Mouse (Mus musculus) megakaryocyte, embryonic 14.5 days (primary cell): ENCODE measurements around the gene Resp18.

Experiments
- FLI1 ChIP-seq: IDR thresholded peaks from 2 replicates; pipeline ENCODE4 v1.6.1; 2012; ENCODE audit warnings: low read length, inconsistent platforms, mixed read lengths
- GATA1 ChIP-seq: IDR thresholded peaks from 3 replicates; pipeline ENCODE4 v1.6.1; 2012; ENCODE audit warnings: mixed read lengths, low read length, inconsistent platforms, borderline replicate concordance

- TF ChIP-seq GATA1 = no peak
- no peak for TF ChIP-seq FLI1
Observed at GRCm38 (mm10) chr1:75225473-75225872, 52.7 kb downstream of the Resp18 start.
